Mouse (Mus musculus) T-helper 1 cell (primary cell): Measurements from ENCODE around the gene Klhl11.

Experiments
- in situ Hi-C: fragments of 300-600 bp; cut with MboI, MseI; formaldehyde crosslinking; loops from one replicate; pipeline ENCODE4 v1.15.1; 2025; ENCODE audit warnings: high pct_unique_total_duplicates

Gene Klhl11

DNA sequence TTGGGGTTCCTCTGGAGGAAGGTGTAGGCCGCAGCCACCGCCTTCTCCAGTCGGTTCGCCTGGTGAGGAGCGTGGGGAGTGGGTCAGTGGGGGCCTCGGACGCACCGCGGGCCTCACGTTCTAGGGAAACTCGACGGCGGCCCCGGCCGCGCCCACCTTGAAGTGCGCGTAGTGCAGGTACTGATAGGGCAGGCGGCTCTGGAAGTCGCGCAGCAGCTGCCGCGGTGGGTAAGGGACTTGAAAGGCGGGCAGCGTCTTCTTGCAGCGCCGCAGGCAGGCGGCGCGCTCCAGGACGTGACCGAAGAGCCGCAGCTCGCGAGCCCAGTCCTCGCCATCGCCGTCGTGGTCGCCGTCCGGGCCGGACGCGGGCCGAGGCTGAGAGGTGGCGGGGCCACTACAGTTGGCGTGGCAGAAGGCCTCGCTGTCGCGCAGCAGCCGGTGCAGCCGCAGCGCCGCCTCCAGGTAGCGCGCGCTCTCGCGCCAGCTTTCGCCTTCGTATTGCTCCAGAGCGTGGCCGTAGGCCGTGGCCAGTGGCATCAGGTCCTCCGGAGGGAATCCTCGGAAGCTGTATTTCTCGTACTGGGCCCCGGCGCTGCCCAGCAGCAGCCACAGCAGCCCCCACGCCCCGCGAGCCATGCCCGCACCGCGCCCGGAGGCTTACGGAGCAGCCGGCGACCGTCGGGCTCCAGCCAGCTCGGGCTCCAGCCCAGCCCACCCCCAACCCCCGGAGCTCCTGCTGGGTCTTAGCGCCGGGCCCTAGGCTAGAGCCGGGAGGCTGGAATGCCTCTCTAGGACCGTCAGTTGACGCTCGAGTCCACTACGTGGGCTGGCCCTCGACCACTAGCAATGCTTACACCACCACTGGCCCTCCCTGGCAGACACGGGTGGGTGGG lies 58.3 kb downstream of the Klhl11 start, which contains the start of gene P3h4:
P3h4 (minus strand) TSS at position 816 of the 893 bp plus-strand sequence.
- in situ Hi-C loops, result no loop called here

GRCm38 (mm10) chr11:100413541-100413940 lies 59.0 kb downstream of the Klhl11 start:
- in situ Hi-C loops, result no loop called here
